Mouse (Mus musculus) yolk sac, embryonic 10.5 days (tissue): ENCODE data around the gene Slc25a13.
"Not testable (repeated sequence)": the region's sequence is repeated elsewhere in the genome, so short reads cannot be mapped to it uniquely, and the experiment has no call there.

Experiments
- DNase-seq: peaks from one replicate; pipeline ENCODE4 v3.0.0-alpha.2; 2017; ENCODE audit warnings: low spot score

The Slc25a13 gene

DNA sequence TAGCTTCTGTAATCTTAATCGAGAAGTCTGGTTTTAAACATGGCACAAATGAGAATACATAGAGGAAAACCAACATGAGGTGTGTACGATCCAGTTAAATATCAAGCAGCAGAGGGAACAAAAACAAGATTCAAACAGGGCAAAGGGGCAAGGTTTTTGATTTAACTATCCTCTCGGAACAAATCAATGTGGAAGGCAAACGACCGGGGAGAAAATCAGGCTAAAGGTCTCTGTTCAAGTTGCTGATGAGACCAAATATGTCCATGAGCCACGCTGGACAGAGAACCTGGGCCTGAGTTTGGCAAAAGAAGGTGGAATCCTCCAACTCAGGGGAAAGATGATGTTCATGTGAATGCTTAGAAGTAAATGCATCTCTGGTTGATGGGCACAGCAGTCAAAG is 14.5 kb downstream of the Slc25a13 start:
- DNase-seq = no peak

DNA sequence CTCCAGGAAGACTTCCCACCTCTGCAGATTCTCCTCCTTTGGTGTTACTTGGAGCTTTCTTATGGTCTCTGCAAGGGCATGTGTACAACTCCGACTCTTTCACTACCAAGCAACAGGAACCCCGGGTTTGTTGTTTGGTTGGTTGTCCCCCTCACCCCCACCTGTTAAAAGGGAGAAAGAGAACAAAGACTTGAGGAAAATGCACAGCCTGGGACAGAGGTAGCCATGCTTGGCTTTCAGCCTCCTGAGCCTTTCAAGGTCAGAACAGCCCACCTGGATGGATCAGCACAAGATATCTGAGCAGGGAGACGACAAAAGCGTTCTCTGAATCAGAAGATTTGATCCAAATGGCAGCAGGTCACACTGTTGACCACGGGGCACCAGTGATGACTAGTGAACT is 15.0 kb downstream of the Slc25a13 start:
- DNase-seq = no peak

DNA sequence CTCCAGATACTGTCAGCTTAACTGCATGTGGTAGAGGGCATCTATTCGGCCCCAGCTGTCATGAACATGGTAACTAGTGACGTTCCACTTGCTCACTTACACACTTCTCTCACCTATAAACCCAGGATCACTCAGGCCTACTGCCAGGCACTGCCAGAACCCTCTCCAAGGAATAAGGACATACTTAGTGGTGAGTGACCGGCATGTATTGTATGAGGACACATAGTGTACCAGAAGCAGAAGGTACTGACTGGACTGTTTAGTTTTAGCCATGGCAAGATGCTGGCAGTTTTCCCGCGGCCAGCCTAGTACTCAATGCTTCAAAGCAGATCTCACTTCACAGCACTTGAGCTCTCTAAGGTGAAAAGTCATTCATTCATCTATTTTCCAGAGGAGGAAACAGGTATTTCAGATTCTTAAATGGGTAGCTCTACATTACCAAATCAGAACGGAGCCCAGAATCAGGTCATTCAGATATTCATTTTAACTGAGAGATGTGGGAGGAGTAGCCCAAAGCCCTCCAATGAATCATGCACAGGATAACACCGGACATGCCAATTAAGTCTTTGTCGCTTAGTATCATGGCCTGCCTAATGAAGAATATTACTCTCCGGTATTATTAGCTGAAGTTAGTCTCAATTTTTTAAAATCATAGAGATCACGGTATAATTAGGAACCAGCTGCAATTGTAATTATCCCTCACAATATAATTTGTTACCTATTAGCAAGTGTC is 17.7 kb downstream of the Slc25a13 start:
- DNase-seq = no peak

DNA sequence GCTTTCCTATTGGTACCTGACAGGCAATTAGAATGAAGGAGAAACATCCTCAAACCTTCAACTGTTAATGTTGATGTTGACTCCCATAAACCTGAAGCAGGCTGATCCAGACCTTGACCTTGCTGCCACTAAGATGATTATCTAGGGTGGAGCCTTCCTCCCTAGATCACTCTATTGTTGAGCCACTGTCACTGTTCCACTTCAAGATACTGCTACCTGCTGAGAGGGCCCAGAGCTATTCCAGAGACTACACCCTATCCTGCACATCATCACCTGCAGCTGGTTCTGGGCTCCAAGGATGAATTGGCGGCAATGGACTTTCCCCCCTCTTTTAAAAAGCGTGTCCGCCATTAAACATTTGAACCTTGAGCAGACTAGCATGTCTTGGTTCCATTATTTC is 18.9 kb downstream of the Slc25a13 start:
- DNase-seq = not testable (repeated sequence)

DNA sequence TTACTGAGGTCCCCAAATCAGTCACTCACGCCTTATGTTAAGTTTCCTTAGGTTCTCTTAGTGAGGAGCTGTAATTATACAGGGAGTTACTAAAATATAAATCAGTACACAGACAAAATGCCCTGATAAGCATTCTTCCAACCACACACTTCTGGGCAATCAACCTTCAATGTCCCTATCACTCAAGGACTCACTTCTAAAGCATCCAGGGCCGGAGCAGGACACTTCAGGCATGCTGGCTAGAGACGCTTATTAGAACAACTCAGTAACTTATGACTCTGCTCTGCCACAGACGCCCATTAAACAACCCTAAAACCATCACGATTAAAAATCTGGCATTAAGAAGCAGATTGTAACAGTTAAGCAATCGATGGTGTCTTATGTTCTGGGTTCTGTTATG is 19.6 kb downstream of the Slc25a13 start:
- DNase-seq = no peak

DNA sequence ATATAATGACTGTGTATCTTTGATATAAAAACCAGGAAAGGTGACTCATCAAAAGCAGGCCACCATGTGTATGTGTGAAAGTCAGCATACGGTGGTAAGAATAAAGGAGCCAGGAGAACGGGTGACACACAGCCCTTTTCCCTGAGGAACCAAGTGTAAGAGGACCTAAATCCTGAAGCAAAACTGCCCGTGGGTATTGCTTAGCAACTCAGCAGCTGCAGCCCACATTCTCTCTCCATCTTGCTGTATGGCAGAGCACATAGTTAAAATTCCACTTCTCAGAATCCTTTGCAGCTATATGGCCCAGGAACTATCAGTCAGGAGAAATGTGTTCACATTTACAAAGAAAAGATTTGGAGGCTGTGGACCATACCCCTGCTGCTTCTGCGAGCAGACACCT is 20.4 kb downstream of the Slc25a13 start:
- no peak for DNase-seq

DNA sequence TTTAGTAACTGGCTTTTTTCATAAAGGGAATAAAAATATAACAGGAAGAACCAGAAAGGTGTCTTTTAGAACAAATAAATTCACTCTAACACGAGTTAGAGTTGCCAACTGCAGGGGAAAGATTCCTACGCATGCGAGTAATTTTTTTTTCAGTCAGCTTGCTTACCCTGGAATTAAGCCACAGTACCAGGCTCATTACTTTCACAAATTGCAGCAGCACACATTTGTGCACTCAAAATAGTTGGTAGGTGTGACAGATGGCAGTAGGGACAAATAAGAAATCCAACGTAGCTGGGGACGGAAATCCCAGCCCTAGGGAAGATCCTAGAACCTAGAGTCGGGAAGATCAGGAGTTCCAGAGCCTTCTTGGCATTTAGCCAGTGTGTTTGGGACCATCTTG is 22.1 kb downstream of the Slc25a13 start:
- no peak for DNase-seq

DNA sequence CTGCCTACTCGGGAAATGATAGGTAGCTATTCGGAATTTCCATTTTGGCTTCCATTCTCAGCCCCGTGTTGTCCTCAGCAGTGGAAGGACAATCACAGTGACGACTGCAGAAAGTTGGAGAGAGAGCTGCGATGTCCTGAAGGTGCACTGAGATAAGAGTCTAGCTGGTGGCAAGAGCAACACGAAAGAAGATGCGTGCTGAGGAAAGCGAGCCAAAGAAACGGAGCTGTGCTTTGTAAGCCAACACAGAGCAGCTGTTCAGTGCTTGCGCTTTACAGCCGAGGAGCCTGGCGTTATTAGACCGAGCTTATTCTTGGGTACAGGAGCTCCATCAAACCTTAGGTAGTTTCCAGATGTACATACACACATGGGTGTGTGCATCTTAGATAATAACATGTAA is 23.1 kb downstream of the Slc25a13 start:
- no peak for DNase-seq

DNA sequence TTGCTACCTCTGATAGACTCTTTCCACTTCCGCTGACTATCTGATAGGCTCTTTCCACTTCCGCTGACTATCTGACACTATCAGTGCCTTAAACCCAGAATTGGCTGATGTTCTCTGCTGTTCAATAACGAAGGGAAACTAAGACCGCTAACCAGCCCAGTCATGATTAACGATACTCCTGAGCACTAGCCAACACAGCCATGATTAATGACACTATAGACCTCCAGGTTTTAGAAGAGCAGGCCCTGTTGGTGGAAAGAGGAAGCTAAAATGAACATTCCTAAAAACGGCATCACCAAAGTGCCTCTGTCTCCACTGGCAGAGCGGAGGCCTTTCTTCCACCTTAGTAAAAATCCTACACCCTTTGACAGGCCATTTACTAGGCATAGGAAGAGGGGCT is 24.6 kb downstream of the Slc25a13 start:
- no peak for DNase-seq

DNA sequence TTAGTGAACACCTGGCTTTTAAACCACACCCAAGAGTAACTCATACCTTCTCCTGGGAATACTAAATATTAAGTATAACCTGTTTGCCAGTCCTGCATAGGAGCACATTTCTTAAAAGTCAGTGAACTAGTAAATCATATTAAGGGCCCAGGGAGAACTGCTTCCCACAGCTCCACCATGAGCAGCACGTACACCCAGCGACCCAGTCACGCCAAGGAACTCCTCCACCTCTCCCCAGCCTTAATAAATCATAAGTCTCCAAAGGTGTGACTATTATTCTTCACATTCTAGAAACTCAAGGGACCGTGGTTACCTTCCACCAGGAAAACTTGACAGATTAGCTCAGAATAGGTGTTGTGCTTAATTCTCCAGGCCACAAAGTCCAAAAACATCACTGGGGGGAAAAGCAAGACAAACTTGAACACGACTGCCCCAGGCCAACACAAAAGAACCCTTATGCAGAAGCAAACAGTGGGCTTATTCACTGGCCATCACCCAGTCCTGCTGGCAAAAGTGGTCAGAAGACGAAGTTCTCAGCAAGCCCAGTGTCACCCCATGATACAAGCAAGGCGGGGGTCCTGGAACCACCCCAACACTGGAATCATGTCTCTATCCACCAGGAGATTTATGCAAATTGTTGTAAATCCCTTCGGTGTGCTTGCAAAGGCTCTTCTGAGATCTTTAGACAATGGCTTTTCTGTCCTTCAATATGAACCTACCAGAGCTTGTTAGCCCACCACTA is 25.2 kb downstream of the Slc25a13 start:
- DNase-seq = no peak

DNA sequence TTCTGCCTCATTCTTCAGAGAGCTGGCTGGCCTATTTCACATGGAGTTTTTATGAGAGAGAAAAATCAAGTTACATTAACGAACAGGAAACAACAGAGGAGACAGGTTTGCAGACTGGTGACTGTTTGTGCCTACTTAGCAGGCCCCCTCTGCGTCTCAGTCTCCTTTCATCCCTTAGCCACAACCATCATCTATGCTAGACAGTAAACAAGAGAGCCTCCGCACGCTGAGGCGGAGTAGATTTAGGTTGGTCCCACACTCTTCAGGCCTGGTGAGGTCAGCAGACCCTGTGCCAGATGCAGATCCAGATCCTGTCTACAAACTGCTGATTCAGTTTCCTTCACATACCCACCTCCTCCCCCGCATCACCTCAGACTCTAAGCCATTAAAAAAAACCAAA is 28.0 kb downstream of the Slc25a13 start:
- no peak for DNase-seq

DNA sequence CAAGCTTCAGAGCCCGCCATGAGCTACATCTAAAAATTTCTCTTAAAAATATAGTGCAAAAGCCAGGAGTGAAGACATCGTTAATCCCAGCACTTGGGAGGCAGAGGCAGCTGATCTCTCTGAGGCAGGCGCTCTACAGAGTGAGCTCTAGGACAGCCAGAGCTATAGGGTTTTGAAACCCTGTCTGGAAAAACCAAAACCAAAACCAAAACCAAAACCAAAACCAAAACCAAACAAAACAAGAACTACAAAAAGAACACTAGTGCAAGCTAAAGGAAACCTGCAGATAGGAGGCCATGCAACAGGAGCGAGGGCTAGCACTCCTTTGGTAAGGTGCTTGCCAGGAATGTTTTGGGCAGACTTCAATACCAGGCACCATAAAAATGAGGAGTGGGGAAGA is 30.5 kb downstream of the Slc25a13 start:
- no peak for DNase-seq

DNA sequence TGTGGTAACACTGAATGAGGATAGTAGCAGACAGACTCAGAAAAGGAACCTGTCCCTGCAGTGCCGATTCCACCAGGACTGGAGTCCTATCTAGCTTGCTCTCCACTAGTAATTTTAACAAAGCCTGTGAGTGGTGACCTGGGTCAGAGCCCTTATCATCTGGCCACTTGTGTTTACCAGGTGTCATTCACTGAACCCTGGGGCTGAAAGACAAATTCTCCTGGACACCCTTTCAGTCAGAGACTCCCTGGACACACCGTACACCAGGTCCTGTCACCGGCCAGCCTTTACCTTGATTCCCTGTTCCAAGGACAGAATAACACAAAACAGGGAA is 31.3 kb downstream of the Slc25a13 start:
- DNase-seq = peak; percentile 76

DNA sequence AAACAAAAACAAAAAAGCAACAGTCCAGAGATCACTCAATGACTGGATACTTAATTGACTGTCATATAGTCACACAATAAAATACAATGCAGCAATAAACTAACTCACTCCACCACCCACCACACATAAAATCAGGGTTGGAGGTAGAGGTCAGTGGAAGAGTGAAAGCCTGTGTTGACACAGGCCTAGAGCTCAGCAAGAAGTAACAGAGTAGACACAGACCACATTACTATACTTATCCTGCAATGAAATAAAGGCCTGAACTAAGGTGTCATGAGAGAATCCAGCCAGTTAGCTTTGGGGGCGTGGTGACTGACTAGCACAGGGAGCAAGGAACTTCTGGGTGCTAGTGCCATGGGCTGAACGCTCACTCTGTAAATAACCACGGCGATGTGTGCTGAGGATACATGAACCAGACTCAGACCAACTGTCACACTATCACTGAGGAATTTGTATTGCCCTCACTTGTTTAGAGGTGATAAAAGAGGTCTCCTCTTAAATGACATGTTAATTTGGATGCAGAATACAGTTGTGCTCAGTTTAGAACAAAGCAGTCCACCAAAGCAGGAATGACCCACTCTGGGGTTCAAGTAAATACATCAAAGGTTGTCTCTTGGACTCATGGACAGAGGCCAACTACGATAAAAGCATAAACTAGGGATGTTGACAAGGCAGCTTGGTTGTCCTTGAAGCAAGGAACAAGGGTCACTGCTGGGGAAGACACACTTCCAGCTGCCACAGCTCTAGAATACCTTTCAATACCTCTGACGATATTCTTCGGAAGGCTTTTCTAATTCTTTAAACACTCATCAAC is 31.8 kb downstream of the Slc25a13 start:
- DNase-seq = peak; percentile 78

DNA sequence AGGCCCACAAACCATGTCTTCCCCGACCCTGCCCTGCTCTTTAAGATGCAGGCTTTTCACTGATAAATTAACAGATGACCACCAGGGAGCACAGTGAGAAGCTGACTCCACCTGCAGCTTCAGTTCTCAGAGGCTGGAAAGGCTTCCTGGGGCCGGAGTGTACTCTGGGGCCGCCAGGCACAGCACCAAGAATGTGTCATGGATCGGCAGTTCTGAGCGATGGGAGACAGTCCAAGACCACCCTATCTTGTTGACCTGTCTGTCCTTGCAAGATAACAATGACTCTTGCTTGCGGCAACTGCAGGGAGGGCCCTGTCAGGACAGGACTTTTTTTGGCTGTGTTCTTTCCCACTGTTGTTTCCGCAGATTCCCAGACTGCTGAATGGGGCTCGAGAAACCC is 33.4 kb downstream of the Slc25a13 start:
- DNase-seq = peak; percentile 57

DNA sequence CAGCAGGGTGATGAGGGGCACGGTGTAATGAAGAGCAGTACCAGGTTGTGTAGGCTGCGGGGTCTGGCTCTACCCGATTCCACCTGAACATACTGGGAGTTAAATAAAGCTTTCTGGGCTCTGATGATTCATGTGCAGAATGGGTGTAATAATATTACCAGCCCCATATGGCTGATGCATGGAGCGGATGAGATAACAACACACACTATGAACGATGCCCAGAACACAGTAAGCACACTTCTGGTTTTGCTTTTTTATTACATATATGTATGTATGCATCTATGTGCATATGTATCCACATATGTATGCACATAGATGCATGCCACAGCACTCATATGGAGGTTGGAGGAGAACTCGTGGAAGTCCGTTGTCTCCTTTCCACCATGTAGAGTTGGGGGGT is 34.8 kb downstream of the Slc25a13 start:
- no peak for DNase-seq

DNA sequence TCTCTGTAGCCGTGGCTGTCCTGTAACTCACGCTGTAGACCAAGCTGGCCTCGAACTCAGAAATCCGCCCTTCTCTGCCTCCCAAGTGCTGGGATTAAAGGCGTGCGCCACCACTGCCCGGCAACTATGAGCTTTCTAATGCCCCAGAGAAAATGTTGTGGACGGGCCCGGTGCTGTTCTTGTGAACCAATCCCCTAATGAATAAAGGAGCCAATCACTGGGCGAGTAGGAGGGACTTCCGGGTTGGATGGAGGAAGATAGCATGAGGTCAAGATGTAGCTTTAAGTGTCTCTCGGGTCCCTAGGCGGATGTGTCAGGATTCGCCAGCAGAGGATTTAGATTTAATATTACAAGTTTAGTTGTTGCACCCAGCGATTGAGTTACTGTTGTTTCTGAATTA is 38.6 kb downstream of the Slc25a13 start:
- DNase-seq = not testable (repeated sequence)

DNA sequence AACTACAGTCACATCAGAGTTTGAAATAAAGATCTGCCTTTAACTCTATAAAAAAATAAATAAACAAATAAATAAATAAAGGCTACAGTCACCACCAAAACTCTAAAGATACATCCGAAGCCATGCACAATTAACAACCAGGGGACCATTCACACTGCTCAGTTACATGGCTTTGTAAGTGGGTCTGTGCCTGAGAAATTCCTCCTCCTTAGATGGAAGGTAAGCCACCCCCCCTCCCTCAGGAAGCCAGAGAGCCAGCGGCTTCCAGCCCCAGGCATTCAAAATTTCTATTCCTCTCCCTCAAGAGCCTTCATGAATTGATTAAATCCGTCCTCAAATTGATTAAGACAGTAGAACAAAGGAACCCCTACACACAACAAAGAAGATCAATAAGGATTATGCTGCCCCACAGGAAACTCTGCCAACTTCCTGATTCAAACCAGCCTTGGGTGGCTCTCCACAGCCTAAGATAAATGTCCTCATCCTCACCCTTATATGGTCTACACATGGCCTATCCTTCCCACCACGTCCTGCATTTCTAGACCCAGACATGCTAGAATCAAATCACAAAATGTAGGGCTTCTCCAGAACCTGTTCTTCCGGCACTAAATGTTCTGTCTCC is 41.5 kb downstream of the Slc25a13 start:
- no peak for DNase-seq

DNA sequence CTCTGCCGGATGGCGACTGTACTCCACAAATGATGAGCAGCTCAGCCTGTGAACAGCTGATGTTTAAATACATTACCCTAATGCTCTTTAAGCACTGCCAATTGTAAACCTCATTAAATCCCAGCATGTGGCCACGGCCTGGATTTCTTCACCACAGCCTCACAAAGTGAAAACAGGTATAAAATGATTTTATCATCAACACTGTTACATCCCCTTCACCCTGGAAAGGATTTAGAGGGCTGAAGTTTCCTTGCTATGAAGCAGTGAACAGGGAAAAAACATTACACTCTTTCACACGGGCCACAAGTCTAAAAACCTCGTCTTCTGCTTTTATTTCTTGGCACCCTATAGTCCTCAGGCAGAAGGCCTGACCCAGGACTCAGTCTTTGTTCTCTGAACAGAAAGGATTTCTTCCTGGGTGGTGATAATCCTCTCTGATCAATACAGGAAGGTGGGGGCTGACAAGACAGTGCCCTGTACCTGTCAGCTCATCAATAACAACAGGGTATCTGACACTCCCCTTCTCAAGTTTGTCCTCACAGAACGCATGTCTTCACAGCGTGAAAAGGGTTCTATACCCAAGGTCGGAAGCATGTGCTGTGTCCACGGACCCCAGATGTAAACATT is 42.9 kb downstream of the Slc25a13 start:
- DNase-seq = no peak

DNA sequence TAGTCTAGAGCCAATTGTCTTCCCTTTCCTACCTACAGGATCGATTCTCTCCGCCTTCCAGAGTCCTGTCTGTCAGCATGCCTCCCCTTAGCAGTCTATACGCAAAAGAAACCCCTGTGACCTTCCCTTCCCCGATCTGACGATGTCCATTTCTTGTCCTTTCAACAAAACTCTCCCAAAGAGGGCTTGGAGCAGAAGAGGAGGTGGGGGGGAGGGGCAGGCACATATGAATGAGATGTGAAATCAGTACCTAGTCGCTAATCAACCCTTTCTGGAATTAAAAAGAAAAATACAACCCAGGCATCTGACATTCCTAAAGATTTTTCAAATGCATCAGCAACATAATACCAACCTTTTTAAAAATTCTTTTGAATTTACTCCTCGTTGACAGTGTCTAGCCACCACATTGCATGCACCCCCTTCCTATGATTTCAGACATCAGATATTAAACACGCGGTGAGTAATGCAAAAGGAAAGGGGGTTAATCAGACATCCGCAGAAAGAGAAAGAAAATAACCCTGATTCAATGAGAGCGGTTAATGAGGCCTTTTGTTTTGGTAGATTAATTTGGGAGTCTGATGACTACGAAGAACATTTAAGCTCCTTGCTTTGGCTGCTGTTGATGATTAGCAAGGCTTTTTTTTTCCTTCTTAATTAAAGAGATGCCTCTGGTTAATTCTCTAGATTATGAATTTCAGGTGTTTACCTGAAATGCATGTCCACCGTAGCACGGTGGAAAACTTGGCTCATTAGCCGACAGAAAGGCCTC is 43.6 kb downstream of the Slc25a13 start:
- no peak for DNase-seq

DNA sequence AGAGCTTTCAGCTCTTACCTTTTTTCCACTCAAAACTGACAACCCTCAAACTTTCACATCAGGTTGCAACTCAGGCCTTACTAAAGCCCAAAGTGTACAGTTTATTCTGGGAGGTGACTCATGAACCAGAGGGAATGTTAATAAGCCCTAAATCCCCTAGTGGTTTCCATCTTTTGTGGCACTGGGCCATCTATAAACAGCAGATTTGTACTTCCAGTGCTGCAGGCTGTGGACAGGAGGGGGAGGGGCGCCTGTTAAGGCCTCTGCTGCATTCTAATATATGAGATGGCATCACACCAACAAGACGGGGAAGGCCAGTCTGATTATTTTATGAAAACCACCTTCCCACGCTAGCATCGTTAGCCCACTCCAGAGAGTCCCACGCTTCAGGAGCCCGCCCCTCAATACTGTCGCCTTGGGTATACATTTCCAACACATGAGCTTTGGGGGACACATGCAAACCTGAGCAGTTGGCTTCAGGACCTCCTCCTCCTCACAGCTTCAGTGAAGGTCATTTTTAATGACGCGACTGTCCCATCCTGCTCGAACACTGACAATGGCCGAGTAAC is 48.3 kb downstream of the Slc25a13 start:
- DNase-seq = no peak
